Mouse (Mus musculus) liver, embryonic 11.5 days (tissue): ENCODE measurements at regions not wholly inside any gene's neighbourhood (a gene's known extent, or its start where the extent isn't known, plus 50 kb on each side); places are given as distances from the start of the nearest gene placed in this dataset.

Source experiments
- ATAC-seq: fragments of 200-750 bp; cut with Nextera tagmentation; replicated peaks from 2 replicates; pipeline ENCODE4 v1.8.0; 2017; ENCODE audit warnings: moderate number of reproducible peaks, mild to moderate bottlenecking, moderate TSS enrichment, moderate library complexity; ENCODE audit not compliant: low FRiP score
- DNase-seq: peaks from one replicate; pipeline ENCODE4 v3.0.0-alpha.2; 2017; ENCODE audit warnings: low spot score
- H3K27ac ChIP-seq: fragments of 300-500 bp; sonication (generic); 2 replicates; pipeline ENCODE4 v1.5.1; 2014; ENCODE audit warnings: mild to moderate bottlenecking, low read depth, low read length, control low read depth
- H3K27me3 ChIP-seq: fragments of 300-500 bp; sonication (generic); replicated peaks from 2 replicates; pipeline ENCODE4 v1.6.1; 2014; ENCODE audit warnings: low read length, mixed read lengths; ENCODE audit not compliant: control insufficient read depth, insufficient read depth
- H3K36me3 ChIP-seq: fragments of 300-500 bp; sonication (generic); 2 replicates; pipeline ENCODE4 v1.6.1; 2014; ENCODE audit warnings: mild to moderate bottlenecking, low read length, moderate library complexity, mixed read lengths; ENCODE audit not compliant: control insufficient read depth, insufficient read depth
- H3K4me1 ChIP-seq: fragments of 300-500 bp; sonication (generic); replicated peaks from 2 replicates; pipeline ENCODE4 v1.6.1; 2014; ENCODE audit warnings: low read length, mixed read lengths; ENCODE audit not compliant: control insufficient read depth, insufficient read depth
- H3K4me2 ChIP-seq: fragments of 300-500 bp; sonication (generic); 2 replicates; pipeline ENCODE4 v1.6.1; 2014; ENCODE audit warnings: mild to moderate bottlenecking, control low read depth, moderate library complexity
- H3K4me3 ChIP-seq: fragments of 300-500 bp; sonication (generic); 2 replicates; pipeline ENCODE4 v1.5.1; 2014; ENCODE audit warnings: low read depth, low read length, control low read depth
- H3K9ac ChIP-seq: fragments of 300-500 bp; sonication (generic); 2 replicates; pipeline ENCODE4 v1.6.1; 2014; ENCODE audit warnings: low read depth, low read length, control low read depth
- H3K9me3 ChIP-seq: fragments of 300-500 bp; sonication (generic); 2 replicates; pipeline ENCODE4 v1.6.1; 2016; ENCODE audit warnings: low read length, inconsistent platforms, mixed read lengths; ENCODE audit not compliant: control insufficient read depth
- WGBS: fragments of 180-500 bp; shearing (Covaris S2); extraction: QIAGEN DNeasy Blood & Tissue Kit; methylation state at CpG from one replicate; pipeline ENCODE4 v1.1.7; 2014; 5-methylcytosine and 5-hydroxymethylcytosine counted together

- H3K27ac ChIP-seq, result no peak overlapping the region
- no peak for ATAC-seq
Observed at GRCm38 (mm10) chr1:90412511-90413045, 190.2 kb upstream of the Cops8 start.

GRCm38 (mm10) chr1:90414751-90415150, 188.0 kb upstream of the Cops8 start:
- Histone ChIP-seq H3K9ac (no peak overlapping the region), H3K4me2 (no peak overlapping the region), H3K27ac (no peak overlapping the region), H3K27me3 (no peaks in the 10 kb centered on the region), H3K4me3 (no peak overlapping the region), H3K36me3 (no peaks in the 10 kb centered on the region), H3K9me3 (no peaks in the 10 kb centered on the region), H3K4me1 (peaks cover 2% of the 10 kb centered on the region; the same call in 1 of the 2 replicates)
- WGBS, result 77% methylated on average over 4 of the region's 4 CpGs
- ATAC-seq (no peak), DNase-seq (no peak)

More at GRCm38 (mm10) chr1:90412511-90413045, 190.2 kb upstream of the Cops8 start:
- 56% methylated on average over 9 of the region's 9 CpGs for WGBS
- DNase-seq, result no peak
- no peak overlapping the region for H3K4me3 ChIP-seq
- H3K4me2 ChIP-seq, result no peak overlapping the region
- peaks cover 2% of the 10 kb centered on the region; the same call in 1 of the 2 replicates for H3K4me1 ChIP-seq
- no peaks in the 10 kb centered on the region for H3K27me3 ChIP-seq
- H3K9me3 ChIP-seq, result no peaks in the 10 kb centered on the region
- H3K36me3 ChIP-seq, result no peaks in the 10 kb centered on the region
- no peak overlapping the region for H3K9ac ChIP-seq

DNA sequence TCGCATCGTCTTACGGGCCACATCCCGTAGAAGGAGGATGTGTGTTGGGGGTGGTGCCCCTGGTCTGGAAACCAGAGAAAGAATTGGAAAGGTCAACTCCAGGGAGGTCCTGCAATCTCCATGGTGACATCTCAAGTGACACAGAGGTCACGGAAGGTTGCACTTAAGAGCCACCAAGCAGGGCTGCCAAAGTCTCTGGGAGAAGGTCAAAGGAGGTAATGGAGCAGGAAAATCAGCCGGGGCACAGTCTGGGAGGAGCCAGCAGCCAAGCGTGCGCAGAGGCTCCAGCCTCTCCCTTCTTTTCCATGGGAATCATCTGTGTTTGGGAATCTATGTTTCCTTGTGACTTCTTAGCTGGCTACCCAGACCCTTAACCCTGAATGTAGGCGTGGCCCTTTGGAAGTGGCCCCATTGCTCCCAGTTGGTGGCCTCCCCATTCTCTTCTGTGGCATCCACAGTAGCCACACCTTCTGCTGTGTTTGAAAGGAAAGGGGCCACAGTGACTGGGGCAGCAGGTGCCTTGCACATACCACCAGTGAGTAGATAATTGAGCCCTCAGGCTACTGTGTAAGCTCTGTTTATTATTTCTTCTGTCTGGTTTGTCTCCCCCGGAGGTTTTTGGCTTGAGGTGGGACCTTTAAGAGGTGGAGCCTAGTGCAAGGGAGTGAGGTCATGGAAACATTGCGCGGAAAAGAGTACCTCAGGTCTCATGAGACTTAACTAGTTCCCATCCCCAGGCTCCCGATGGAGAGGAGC, 178.5 kb upstream of the Cops8 start:
- H3K4me3 ChIP-seq, result no peak overlapping the region
- ATAC-seq (no peak), DNase-seq (no peak)
- no peaks in the 10 kb centered on the region for H3K36me3 ChIP-seq
- H3K27me3 ChIP-seq, result no peaks in the 10 kb centered on the region
- no peaks in the 10 kb centered on the region for H3K9me3 ChIP-seq
- H3K4me1 ChIP-seq, result no peaks in the 10 kb centered on the region
- WGBS, result 62% methylated on average over 13 of the region's 13 CpGs
- H3K27ac ChIP-seq, result no peak overlapping the region
- no peak overlapping the region for H3K9ac ChIP-seq
- H3K4me2 ChIP-seq, result no peak overlapping the region

DNA sequence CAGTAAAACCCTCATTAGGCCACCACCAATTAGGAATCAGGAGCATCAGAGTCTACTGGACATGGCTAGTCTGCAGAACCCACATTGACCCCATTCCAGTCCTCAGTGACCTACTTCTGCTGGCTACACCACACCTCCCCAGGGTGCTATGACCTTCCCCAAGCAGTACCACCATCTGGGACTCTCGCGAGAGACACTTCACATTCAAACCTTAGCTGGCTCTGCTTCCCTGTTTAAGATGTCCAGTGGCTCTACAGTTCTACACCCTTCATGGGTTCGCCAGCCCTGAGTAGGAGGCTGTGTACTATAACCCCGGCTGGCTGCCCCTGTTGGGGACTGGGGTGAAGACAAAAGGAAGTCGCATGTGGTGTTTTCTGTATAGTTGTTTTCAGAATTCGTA, 174.4 kb upstream of the Cops8 start:
- Histone ChIP-seq H3K4me2 (no peak overlapping the region), H3K4me1 (no peaks in the 10 kb centered on the region), H3K9me3 (no peaks in the 10 kb centered on the region), H3K9ac (no peak overlapping the region), H3K4me3 (no peak overlapping the region), H3K27me3 (no peaks in the 10 kb centered on the region), H3K36me3 (no peaks in the 10 kb centered on the region), H3K27ac (no peak overlapping the region)
- 92% methylated on average over 6 of the region's 6 CpGs for WGBS
- no peak for DNase-seq
- ATAC-seq, result no peak

DNA sequence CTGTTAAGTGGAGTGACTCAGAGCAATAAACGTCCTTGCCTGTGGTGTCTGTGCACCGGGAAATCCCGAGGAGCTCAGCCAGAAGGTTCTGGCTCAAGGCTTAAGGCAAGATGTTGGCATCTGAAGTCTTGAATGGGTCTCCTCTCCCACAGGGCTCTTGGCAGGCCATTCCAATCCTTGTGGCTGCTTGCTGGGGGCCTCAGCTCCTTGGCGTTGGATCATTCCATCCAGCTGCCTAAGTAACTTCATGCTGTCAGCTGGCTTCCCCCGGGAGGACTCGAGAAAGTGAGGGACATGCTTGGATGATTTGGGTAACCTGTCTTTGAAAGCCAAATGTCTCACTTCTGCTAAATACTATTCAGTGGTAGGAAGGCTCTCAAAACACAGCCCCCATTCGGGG, 174.0 kb upstream of the Cops8 start:
- Histone ChIP-seq H3K27ac (no peak overlapping the region), H3K36me3 (no peaks in the 10 kb centered on the region), H3K27me3 (no peaks in the 10 kb centered on the region), H3K4me2 (no peak overlapping the region), H3K9ac (no peak overlapping the region), H3K9me3 (no peaks in the 10 kb centered on the region), H3K4me1 (no peaks in the 10 kb centered on the region), H3K4me3 (no peak overlapping the region)
- ATAC-seq, result no peak
- WGBS, result 86% methylated on average over 7 of the region's 7 CpGs
- no peak for DNase-seq

GRCm38 (mm10) chr1:90430480-90430879, 172.3 kb upstream of the Cops8 start:
- ATAC-seq (no peak), DNase-seq (no peak)
- no peak overlapping the region for H3K9ac ChIP-seq
- H3K4me1 ChIP-seq, result no peaks in the 10 kb centered on the region
- WGBS, result 78% methylated on average over 9 of the region's 9 CpGs
- H3K4me3 ChIP-seq, result no peak overlapping the region
- H3K36me3 ChIP-seq, result no peaks in the 10 kb centered on the region
- no peaks in the 10 kb centered on the region for H3K9me3 ChIP-seq
- H3K4me2 ChIP-seq, result no peak overlapping the region
- no peaks in the 10 kb centered on the region for H3K27me3 ChIP-seq
- no peak overlapping the region for H3K27ac ChIP-seq

- Histone ChIP-seq H3K36me3 (no peaks in the 10 kb centered on the region), H3K4me2 (no peak overlapping the region), H3K4me1 (no peaks in the 10 kb centered on the region), H3K9me3 (no peaks in the 10 kb centered on the region), H3K27me3 (no peaks in the 10 kb centered on the region), H3K9ac (no peak overlapping the region), H3K4me3 (no peak overlapping the region), H3K27ac (no peak overlapping the region)
- WGBS, result 56% methylated on average over 6 of the region's 6 CpGs
- ATAC-seq (no peak), DNase-seq (no peak)
Observed at GRCm38 (mm10) chr1:90431783-90432182, 171.0 kb upstream of the Cops8 start.

GRCm38 (mm10) chr1:90433911-90434310, 168.9 kb upstream of the Cops8 start:
- no peak overlapping the region for H3K27ac ChIP-seq
- DNase-seq (no peak), ATAC-seq (no peak)
- WGBS, result 55% methylated on average over 5 of the region's 5 CpGs
- no peak overlapping the region for H3K4me2 ChIP-seq
- no peak overlapping the region for H3K9ac ChIP-seq
- H3K9me3 ChIP-seq, result no peaks in the 10 kb centered on the region
- H3K27me3 ChIP-seq, result no peaks in the 10 kb centered on the region
- no peaks in the 10 kb centered on the region for H3K36me3 ChIP-seq
- no peaks in the 10 kb centered on the region for H3K4me1 ChIP-seq
- no peak overlapping the region for H3K4me3 ChIP-seq

DNA sequence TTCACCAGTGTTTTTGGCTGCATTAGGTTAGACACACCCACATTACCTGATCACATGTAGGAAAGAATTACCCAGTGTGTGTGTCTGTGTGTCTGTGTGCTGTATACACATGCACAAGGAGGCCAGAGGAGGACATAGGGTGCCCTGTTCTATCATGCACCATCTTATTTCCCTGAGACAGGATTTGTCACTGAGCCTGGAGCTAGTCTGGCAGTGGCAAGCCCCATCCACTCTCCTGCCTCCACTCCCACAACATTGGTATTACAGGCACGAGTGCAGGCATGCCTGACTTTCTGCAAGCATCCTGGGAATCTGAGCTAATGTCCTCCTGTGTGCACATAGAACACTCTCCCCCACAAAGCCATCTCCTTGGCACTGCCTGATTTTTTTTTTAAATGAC, 162.1 kb upstream of the Cops8 start:
- Histone ChIP-seq H3K4me1 (no peaks in the 10 kb centered on the region), H3K9ac (no peak overlapping the region), H3K4me3 (no peak overlapping the region), H3K9me3 (no peaks in the 10 kb centered on the region), H3K27me3 (no peaks in the 10 kb centered on the region), H3K4me2 (no peak overlapping the region), H3K36me3 (no peaks in the 10 kb centered on the region), H3K27ac (no peak overlapping the region)
- ATAC-seq (no peak), DNase-seq (no peak)
- WGBS, result 31% methylated on average over 1 of the region's 1 CpGs
